Mouse (Mus musculus) liver, adult 2 months (tissue): ENCODE measurements around the gene Sirt1. TPM values are rescaled to one million over a fixed set of nuclear protein-coding genes. Genes with fewer than 3 reads are reported as not detected.

Source experiments
- DNase-seq: peaks from one replicate; pipeline ENCODE4 v3.0.0-alpha.2; 2011; ENCODE audit warnings: low read depth, low spot score; ENCODE audit errors: extremely low read depth
- H3K27ac ChIP-seq: fragments of 200-500 bp; replicated peaks from 2 replicates; pipeline ENCODE4 v1.5.1; 2012; ENCODE audit warnings: low read depth, mild to moderate bottlenecking, control low read depth, inconsistent platforms, low read length; ENCODE audit not compliant: insufficient read depth
- H3K27me3 ChIP-seq: fragments of 200-500 bp; 2 replicates; pipeline ENCODE4 v1.6.1; 2012; ENCODE audit warnings: mild to moderate bottlenecking, moderate library complexity, low read length, inconsistent platforms; ENCODE audit not compliant: control insufficient read depth, insufficient read depth
- H3K36me3 ChIP-seq: fragments of 200-500 bp; 2 replicates; pipeline ENCODE4 v1.6.1; 2012; ENCODE audit warnings: low read length, inconsistent platforms; ENCODE audit not compliant: control insufficient read depth, insufficient read depth
- H3K4me1 ChIP-seq: fragments of 200-500 bp; 2 replicates; pipeline ENCODE4 v1.6.1; 2011; ENCODE audit warnings: low read length; ENCODE audit not compliant: control insufficient read depth, insufficient read depth
- H3K4me3 ChIP-seq: fragments of 200-500 bp; 2 replicates; pipeline ENCODE4 v1.5.1; 2011; ENCODE audit warnings: low read depth, mild to moderate bottlenecking, control low read depth, low read length, moderate library complexity; ENCODE audit not compliant: insufficient read depth
- H3K79me2 ChIP-seq: fragments of 200-500 bp; 2 replicates; pipeline ENCODE4 v1.6.1; 2012; ENCODE audit warnings: inconsistent platforms, mild to moderate bottlenecking, low read length, moderate library complexity; ENCODE audit not compliant: control insufficient read depth, insufficient read depth
- H3K9ac ChIP-seq: fragments of 200-500 bp; 2 replicates; pipeline ENCODE4 v1.6.1; 2012; ENCODE audit warnings: low read depth, mild to moderate bottlenecking, control low read depth, inconsistent platforms, low read length
- CTCF ChIP-seq: fragments of 200-500 bp; IDR thresholded peaks from 2 replicates; pipeline ENCODE4 v1.5.1; 2011; ENCODE audit warnings: low read depth, low read length, control low read depth
- POLR2A ChIP-seq: fragments of 200-500 bp; IDR thresholded peaks from 2 replicates; pipeline ENCODE4 v1.6.1; 2011; ENCODE audit warnings: low read length, control low read depth; ENCODE audit not compliant: insufficient read depth; ENCODE audit errors: extremely low read depth
- WGBS: fragments of 180-500 bp; shearing (Covaris S2); methylation state at CpG from one replicate; pipeline ENCODE4 v1.1.7; 2018; 5-methylcytosine and 5-hydroxymethylcytosine counted together
- polyA plus RNA-seq: library from polyadenylated mRNA; depleted of rRNA; stranded (reverse); fragments of >200 nt; gene quantifications from 2 replicates; pipeline ENCODE4 v1.2.3, GENCODE M21; 2012
- total RNA-seq: library from RNA; depleted of rRNA; stranded (reverse); fragments of >200 nt; gene quantifications from 2 replicates; pipeline ENCODE4 v1.2.3, GENCODE M21; 2014

Sirt1 gene
- total and polyA plus RNA-seq, 2 experiments, result 1.5 to 9.6 TPM

DNA sequence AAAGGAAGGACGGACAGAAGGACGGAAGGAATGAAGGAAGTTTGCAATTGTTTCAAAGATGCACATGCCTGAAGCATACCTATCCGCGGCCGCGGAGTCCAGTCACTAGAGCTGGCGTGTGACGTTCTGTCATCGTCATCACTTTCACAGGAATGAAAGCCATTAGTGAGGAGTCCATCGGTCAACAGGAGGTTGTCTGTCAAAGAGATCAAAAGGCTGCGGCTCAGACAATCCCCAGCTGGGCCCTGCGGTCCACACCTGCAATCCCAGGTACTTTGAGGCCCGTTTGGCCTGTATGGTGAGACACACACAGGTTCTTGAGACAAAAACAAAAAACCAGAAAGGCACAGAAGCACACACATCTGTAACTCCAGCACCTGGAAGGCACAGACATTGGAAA is 44.6 kb downstream of the Sirt1 start:
- DNase-seq, result peak; percentile 48
- H3K9ac ChIP-seq, result no peak overlapping the region

DNA sequence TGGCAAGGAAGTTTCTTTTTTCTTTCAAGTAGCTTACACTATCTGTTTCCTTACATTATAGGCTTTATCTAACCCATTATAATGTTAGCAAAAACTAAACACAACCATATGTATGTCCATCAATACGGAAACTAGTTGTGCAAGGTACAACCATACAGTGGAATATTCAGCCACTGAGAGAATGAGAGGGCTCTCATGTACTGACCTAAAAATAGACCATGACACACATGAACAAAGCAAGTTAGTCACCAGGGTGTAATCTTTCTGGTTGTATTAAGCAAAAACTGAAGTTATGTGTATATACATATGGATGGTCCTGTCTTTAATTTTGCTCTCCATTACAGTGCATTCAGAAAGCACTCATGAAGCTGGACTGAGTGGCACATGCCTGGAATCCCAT is 54.4 kb downstream of the Sirt1 start:
- Histone ChIP-seq H3K27ac (no peak overlapping the region), H3K4me1 (no peaks in the 10 kb centered on the region), H3K79me2 (no peaks in the 10 kb centered on the region), H3K27me3 (no peaks in the 10 kb centered on the region), H3K4me3 (no peak overlapping the region), H3K9ac (no peak overlapping the region), H3K36me3 (peaks cover 55% of the 10 kb centered on the region)
- no peak for TF ChIP-seq CTCF
- DNase-seq, result no peak
- WGBS, result 98% methylated on average over 1 of the region's 1 CpGs

More for the DNA sequence above, 44.6 kb downstream of the Sirt1 start:
- WGBS, result 66% methylated on average over 13 of the region's 13 CpGs
- TF ChIP-seq POLR2A (no peak), CTCF (no peak)
- no peak overlapping the region for H3K4me3 ChIP-seq
- H3K79me2 ChIP-seq, result peaks cover 13% of the 10 kb centered on the region; the same call in 1 of the 2 replicates
- no peak overlapping the region for H3K27ac ChIP-seq
- H3K4me1 ChIP-seq, result peaks cover 8% of the 10 kb centered on the region; the same call in 1 of the 2 replicates
- H3K36me3 ChIP-seq, result peaks cover 27% of the 10 kb centered on the region
- H3K27me3 ChIP-seq, result no peaks in the 10 kb centered on the region

DNA sequence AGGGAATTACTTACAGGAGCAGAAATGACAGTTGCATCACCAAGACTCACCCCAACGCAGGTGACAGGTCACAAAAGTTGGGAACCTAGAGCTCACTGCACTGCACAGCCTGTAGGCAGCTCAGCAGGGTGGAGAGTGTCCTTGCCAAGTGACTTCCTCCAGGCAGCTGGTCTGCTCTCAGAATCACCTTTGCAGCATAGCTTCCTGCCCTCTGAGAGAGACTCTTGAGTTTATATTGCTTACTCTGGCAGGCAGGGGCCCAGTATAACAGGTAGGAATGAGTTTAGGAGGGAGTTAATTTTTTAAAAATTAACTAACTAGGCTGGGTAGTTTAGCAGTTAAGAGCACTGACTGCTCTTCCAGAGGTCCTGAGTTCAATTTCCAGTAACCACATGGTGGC is 67.8 kb downstream of the Sirt1 start:
- no peak for TF ChIP-seq CTCF
- no peak for TF ChIP-seq POLR2A
- Histone ChIP-seq H3K27me3 (no peaks in the 10 kb centered on the region), H3K36me3 (peaks cover 66% of the 10 kb centered on the region), H3K4me3 (no peak overlapping the region), H3K27ac (no peak overlapping the region), H3K79me2 (no peaks in the 10 kb centered on the region), H3K4me1 (no peaks in the 10 kb centered on the region), H3K9ac (no peak overlapping the region)
- 74% methylated on average over 1 of the region's 1 CpGs for WGBS
- no peak for DNase-seq

DNA sequence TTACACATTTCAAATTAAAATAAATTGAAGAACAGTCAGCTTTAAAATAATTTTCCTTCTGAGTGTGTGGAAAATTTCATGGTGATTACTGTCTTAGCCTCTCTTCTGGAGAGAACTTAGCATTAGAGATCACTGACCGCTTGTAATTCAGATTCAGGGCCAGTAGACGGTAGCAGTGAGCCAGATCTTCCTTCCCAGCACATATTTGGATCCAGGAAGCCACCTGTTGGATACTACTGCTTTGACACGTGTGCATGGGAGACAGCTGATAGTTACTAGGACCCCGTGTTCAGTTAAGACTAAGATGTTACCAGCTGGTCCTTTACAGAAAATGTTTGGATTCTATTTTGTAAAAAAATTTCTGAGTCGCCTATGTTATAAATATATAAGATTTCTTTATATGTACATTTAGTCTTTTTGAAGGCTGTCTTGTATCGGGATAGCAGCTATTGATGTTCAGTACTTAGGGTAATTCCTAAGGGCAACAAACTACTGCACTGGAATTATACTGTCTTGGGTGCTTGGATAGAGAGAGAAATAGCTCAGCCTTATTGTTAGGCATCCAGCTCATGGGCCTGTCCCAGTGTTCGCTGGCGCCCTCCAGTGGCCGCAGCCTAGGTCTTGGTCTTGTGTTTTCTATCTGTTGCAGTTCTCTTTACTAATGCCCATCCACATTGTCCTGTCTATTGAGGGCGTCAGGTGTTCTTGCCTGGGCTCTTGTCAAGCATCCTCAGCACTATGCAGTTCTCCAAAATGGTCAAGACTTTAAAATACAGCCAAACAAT is 72.7 kb downstream of the Sirt1 start:
- Histone ChIP-seq H3K4me3 (no peak overlapping the region), H3K9ac (no peak overlapping the region), H3K79me2 (no peaks in the 10 kb centered on the region), H3K4me1 (no peaks in the 10 kb centered on the region), H3K36me3 (peaks cover 68% of the 10 kb centered on the region), H3K27me3 (no peaks in the 10 kb centered on the region), H3K27ac (no peak overlapping the region)
- 44% methylated on average over 10 of the region's 10 CpGs for WGBS
- DNase-seq, result peak; percentile 58
- TF ChIP-seq POLR2A, result no peak
- TF ChIP-seq CTCF, result peak; percentile 95

DNA sequence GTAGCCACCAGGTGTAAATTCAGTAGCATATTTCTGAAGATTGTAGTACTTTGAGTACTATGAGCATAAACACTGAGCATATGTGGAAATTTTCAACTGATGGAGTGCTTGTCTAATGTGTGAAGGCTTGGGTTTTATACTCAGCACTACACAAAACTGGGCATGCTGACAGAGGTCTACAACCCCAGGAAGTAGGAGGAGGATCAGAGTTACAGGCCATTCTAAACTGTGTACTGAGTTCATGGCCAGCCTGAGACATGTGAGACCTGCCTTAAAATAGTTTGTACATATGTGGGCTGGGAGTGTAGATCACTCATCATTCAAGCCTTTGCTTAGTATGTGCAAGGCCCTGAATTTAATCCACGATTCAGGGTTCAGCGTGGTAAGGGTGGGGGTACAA is 79.1 kb downstream of the Sirt1 start:
- Histone ChIP-seq H3K79me2 (no peaks in the 10 kb centered on the region; the same call in 1 of the 2 replicates), H3K27ac (no peak overlapping the region), H3K27me3 (no peaks in the 10 kb centered on the region), H3K4me3 (no peak overlapping the region), H3K9ac (no peak overlapping the region), H3K36me3 (peaks cover 69% of the 10 kb centered on the region), H3K4me1 (no peaks in the 10 kb centered on the region)
- 93% methylated on average over 2 of the region's 2 CpGs for WGBS
- TF ChIP-seq CTCF, result no peak
- TF ChIP-seq POLR2A, result no peak
- DNase-seq, result no peak

DNA sequence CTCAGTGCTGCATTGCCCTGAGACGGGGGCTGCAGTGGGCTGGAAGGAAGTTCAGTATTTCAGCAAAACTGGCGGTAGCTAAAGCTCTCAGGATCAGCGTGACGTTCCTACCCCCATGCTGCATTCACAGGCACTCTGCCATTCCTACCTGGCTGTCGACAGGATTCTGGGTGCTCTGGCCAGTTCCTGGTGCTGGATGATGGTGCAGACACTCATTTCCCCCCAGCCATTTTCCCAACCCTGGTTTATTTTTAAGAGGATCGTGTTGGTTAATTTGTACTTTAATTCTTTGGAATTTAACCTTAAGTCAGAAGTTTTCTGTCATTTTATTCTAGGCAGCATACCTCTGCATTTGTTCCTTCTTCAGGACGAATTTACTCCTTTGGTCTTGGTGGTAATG is 98.7 kb downstream of the Sirt1 start:
- no peak overlapping the region for H3K9ac ChIP-seq
- H3K36me3 ChIP-seq, result peaks cover 58% of the 10 kb centered on the region
- no peak overlapping the region for H3K27ac ChIP-seq
- no peak for DNase-seq
- 88% methylated on average over 7 of the region's 7 CpGs for WGBS
- no peaks in the 10 kb centered on the region; the same call in 1 of the 2 replicates for H3K4me1 ChIP-seq
- TF ChIP-seq CTCF (no peak), POLR2A (no peak)
- H3K79me2 ChIP-seq, result no peaks in the 10 kb centered on the region
- no peak overlapping the region for H3K4me3 ChIP-seq
- no peaks in the 10 kb centered on the region for H3K27me3 ChIP-seq
